Comparison of ENCODE assay signal across 18 mouse cellular contexts in genomic region chr2:168642187-168642586, GRCm38 (mm10). TPM values are rescaled to one million over a fixed set of nuclear protein-coding genes. Genes with fewer than 3 reads are reported as not detected.
DNase-seq lines count a peak whose midpoint lies in the region; ATAC-seq lines count a peak whose summit lies in the region.
"Had no signal": no experiment of that assay in that cellular context is flagged by ENCODE, and none has a peak within 500 bp of the region (broad histone marks: within the 10 kb centered on the region; RNA-seq: fewer than 3 reads in every experiment).

No protein-coding gene starts in this region.

- 56% methylated on average over 11 of the region's 11 CpGs for WGBS in neural tube, embryonic 13.5 days
- 39% methylated on average over 11 of the region's 11 CpGs for WGBS in neural tube, embryonic 15.5 days
- 79% methylated on average over 11 of the region's 11 CpGs for WGBS in hindbrain, embryonic 10.5 days
- WGBS in midbrain, embryonic 11.5 days, result 56% methylated on average over 11 of the region's 11 CpGs

- no peak for DNase-seq in hindbrain, embryonic 10.5 days (ENCODE audit: low spot score)
- no peak for DNase-seq in midbrain, embryonic 11.5 days (ENCODE audit: low spot score, missing footprints)
- DNase-seq in cerebellum, postnatal 14 days, result no peak
- DNase-seq in adrenal gland, adult 2 months, result no peak
- no peak for DNase-seq in spleen, postnatal 36 days (ENCODE audit: low spot score in 2 of 2)
- no peak for DNase-seq in adrenal gland, adult 18-20 months (ENCODE audit: low spot score in 2 of 2)
- DNase-seq: adrenal gland, postnatal 36 days; gastrocnemius, postnatal 36 days; kidney, adult 18-20 months; kidney, postnatal 4 days; liver; lung, adult 18-20 months; thymus, adult 2 months had no signal

- H3K4me2 ChIP-seq in neural tube, embryonic 13.5 days, result no peak overlapping the region
- H3K4me2 ChIP-seq in neural tube, embryonic 15.5 days, result no peak overlapping the region
- no peak overlapping the region for H3K4me2 ChIP-seq in midbrain, embryonic 11.5 days
- H3K4me2 ChIP-seq: embryonic facial prominence, embryonic 12.5 days; heart, embryonic 11.5 days had no signal

- H3K4me3 ChIP-seq in neural tube, embryonic 13.5 days, result no peak overlapping the region
- H3K4me3 ChIP-seq in neural tube, embryonic 15.5 days (replicated peaks), result no peak overlapping the region
- H3K4me3 ChIP-seq in hindbrain, embryonic 10.5 days, result no peak overlapping the region
- H3K4me3 ChIP-seq in midbrain, embryonic 11.5 days (ENCODE audit: low read depth, low read length), result no peak overlapping the region
- H3K4me3 ChIP-seq: embryonic facial prominence, embryonic 12.5 days had no signal

- H3K27me3 ChIP-seq in neural tube, embryonic 13.5 days, result no peaks in the 10 kb centered on the region
- H3K27me3 ChIP-seq in neural tube, embryonic 15.5 days (replicated peaks), result no peaks in the 10 kb centered on the region
- H3K27me3 ChIP-seq in hindbrain, embryonic 10.5 days (ENCODE audit: insufficient read depth, poor library complexity, severe bottlenecking), result no peaks in the 10 kb centered on the region
- H3K27me3 ChIP-seq in midbrain, embryonic 11.5 days (ENCODE audit: control insufficient read depth, insufficient read depth, low read length), result no peaks in the 10 kb centered on the region
- H3K27me3 ChIP-seq: embryonic facial prominence, embryonic 12.5 days had no signal

- H3K27ac ChIP-seq in neural tube, embryonic 13.5 days (replicated peaks), result 0 out of 2 replicates have a peak overlapping the region, but pooled peaks have one; percentile 24
- H3K27ac ChIP-seq in neural tube, embryonic 15.5 days (replicated peaks), result no peak overlapping the region
- 0 out of 2 replicates have a peak overlapping the region, but pooled peaks have one; percentile 57 for H3K27ac ChIP-seq in hindbrain, embryonic 10.5 days
- peak overlapping the region; percentile 49; the same call in 1 of the 2 replicates for H3K27ac ChIP-seq in midbrain, embryonic 11.5 days (ENCODE audit: low read depth, low read length)
- H3K27ac ChIP-seq: embryonic facial prominence, embryonic 12.5 days; macrophage had no signal

- H3K9me3 ChIP-seq in neural tube, embryonic 13.5 days, result no peaks in the 10 kb centered on the region
- no peaks in the 10 kb centered on the region for H3K9me3 ChIP-seq in neural tube, embryonic 15.5 days (replicated peaks)
- H3K9me3 ChIP-seq in hindbrain, embryonic 10.5 days, result no peaks in the 10 kb centered on the region
- no peaks in the 10 kb centered on the region for H3K9me3 ChIP-seq in midbrain, embryonic 11.5 days (ENCODE audit: control insufficient read depth, low read length)
- H3K9me3 ChIP-seq: embryonic facial prominence, embryonic 12.5 days had no signal

- no peak overlapping the region for H3K9ac ChIP-seq in neural tube, embryonic 13.5 days
- no peak overlapping the region for H3K9ac ChIP-seq in neural tube, embryonic 15.5 days (replicated peaks)
- no peak overlapping the region for H3K9ac ChIP-seq in midbrain, embryonic 11.5 days (ENCODE audit: low read length)
- H3K9ac ChIP-seq: embryonic facial prominence, embryonic 12.5 days had no signal

- ATAC-seq in neural tube, embryonic 13.5 days (ENCODE audit: low read depth), result 0 out of 2 replicates have a peak, but pooled peaks have one; percentile 32
- no peak for ATAC-seq in neural tube, embryonic 15.5 days (ENCODE audit: low FRiP score)
- ATAC-seq in midbrain, embryonic 11.5 days (ENCODE audit: low FRiP score), result peak; percentile 75

- H3K36me3 ChIP-seq in neural tube, embryonic 13.5 days, result peaks cover 83% of the 10 kb centered on the region
- H3K36me3 ChIP-seq in neural tube, embryonic 15.5 days, result peaks cover 74% of the 10 kb centered on the region
- peaks cover 45% of the 10 kb centered on the region for H3K36me3 ChIP-seq in hindbrain, embryonic 10.5 days
- no peaks in the 10 kb centered on the region for H3K36me3 ChIP-seq in midbrain, embryonic 11.5 days (ENCODE audit: control insufficient read depth, insufficient read depth, low read length)

- H3K4me1 ChIP-seq in neural tube, embryonic 13.5 days (replicated peaks), result peaks cover 9% of the 10 kb centered on the region; the same call in 1 of the 2 replicates
- no peaks in the 10 kb centered on the region for H3K4me1 ChIP-seq in neural tube, embryonic 15.5 days
- H3K4me1 ChIP-seq in hindbrain, embryonic 10.5 days (replicated peaks), result 0 out of 2 replicates have a peak, but pooled peaks cover 7% of the 10 kb centered on the region
- H3K4me1 ChIP-seq in midbrain, embryonic 11.5 days (ENCODE audit: control insufficient read depth, insufficient read depth, low read length), result peaks cover 7% of the 10 kb centered on the region; the same call in 1 of the 2 replicates

RNA-seq across cellular contexts. Expression of gene Nfatc2, which starts 40.7 kb away (rescaled TPM):
- 1.7 and 1.8 TPM in 2 replicates for polyA plus RNA-seq in neural tube, embryonic 13.5 days (2015; fragmentation: Nextera tagmentation; extraction: Ambion mirVana)
- 4.8 and 5.6 TPM in 2 replicates for polyA plus RNA-seq in neural tube, embryonic 15.5 days (2015; fragmentation: Nextera tagmentation; extraction: Ambion mirVana)
- polyA plus RNA-seq in hindbrain, embryonic 10.5 days (2016; fragmentation: Nextera tagmentation; extraction: Ambion mirVana), result 0.42 and 0.50 TPM in 2 replicates
- 0.66 and 0.72 TPM in 2 replicates for polyA plus RNA-seq in midbrain, embryonic 11.5 days (2014; fragmentation: Nextera tagmentation; extraction: Ambion mirVana)
- total RNA-seq in adrenal gland, adult 2 months (2021), result 1 to 10 TPM; 3.5 to 4.9 TPM
- 2.8 and 4.7 TPM in 2 replicates for polyA plus RNA-seq in adrenal gland, adult 2 months (2012; rRNA removed)
- 1 to 10 TPM; 2.8 to 3.7 TPM for total RNA-seq in adrenal gland, adult 18-20 months (2021)
